Mouse (Mus musculus) C2C12 (cell line): ENCODE results near the gene Igdcc3.

ENCODE experiments used
- CTCF ChIP-seq: IDR thresholded peaks from one replicate; pipeline ENCODE4 v1.5.1; 2011; ENCODE audit not compliant: control insufficient read depth, insufficient read depth, insufficient read length
- MAX ChIP-seq: IDR thresholded peaks from one replicate; pipeline ENCODE4 v1.6.1; 2011; ENCODE audit warnings: mild to moderate bottlenecking, control low read depth
- MYOD1 ChIP-seq: IDR thresholded peaks from one replicate; pipeline ENCODE4 v1.6.1; 2011; ENCODE audit warnings: low read depth; ENCODE audit not compliant: control insufficient read depth, insufficient read length
- MYOG ChIP-seq: IDR thresholded peaks from one replicate; pipeline ENCODE4 v1.6.1; 2011; ENCODE audit not compliant: control insufficient read depth, insufficient read length; ENCODE audit errors: extremely low read depth
- USF1 ChIP-seq: IDR thresholded peaks from one replicate; pipeline ENCODE4 v1.6.1; 2011; ENCODE audit warnings: low read depth, mild to moderate bottlenecking, control low read depth, moderate library complexity

GRCm38 (mm10) chr9:65193214-65193613 lies 52.2 kb downstream of the Igdcc3 start:
- TF ChIP-seq MYOG: no peak
- TF ChIP-seq CTCF: no peak
- TF ChIP-seq USF1: no peak
- TF ChIP-seq MAX: no peak
- TF ChIP-seq MYOD1: no peak
